Mouse (Mus musculus) bone marrow, adult 2 months (tissue): Measurements from ENCODE around the gene Soat2.

ENCODE experiments used
- CTCF ChIP-seq: fragments of 200-500 bp; IDR thresholded peaks from 2 replicates; pipeline ENCODE4 v1.5.1; 2011; ENCODE audit warnings: low read length, control low read depth; ENCODE audit not compliant: control insufficient read depth, insufficient read depth
- POLR2A ChIP-seq: fragments of 200-500 bp; IDR thresholded peaks from 2 replicates; pipeline ENCODE4 v1.6.1; 2011; ENCODE audit warnings: low read depth, mild to moderate bottlenecking, control low read depth, low read length, borderline replicate concordance; ENCODE audit not compliant: control insufficient read depth

- TF ChIP-seq POLR2A: no peak
- no peak for TF ChIP-seq CTCF
Observed at GRCm38 (mm10) chr15:102126303-102126702, 24.0 kb upstream of the Soat2 start.
